Mouse (Mus musculus) liver, adult 2 months (tissue): ENCODE measurements at regions not wholly inside any gene's neighbourhood (a gene's known extent, or its start where the extent isn't known, plus 50 kb on each side); places are given as distances from the start of the nearest gene placed in this dataset.

Experiments used
- DNase-seq: peaks from one replicate; pipeline ENCODE4 v3.0.0-alpha.2; 2011; ENCODE audit warnings: low read depth, low spot score; ENCODE audit errors: extremely low read depth
- H3K27ac ChIP-seq: fragments of 200-500 bp; replicated peaks from 2 replicates; pipeline ENCODE4 v1.5.1; 2012; ENCODE audit warnings: low read depth, mild to moderate bottlenecking, control low read depth, inconsistent platforms, low read length; ENCODE audit not compliant: insufficient read depth
- H3K27me3 ChIP-seq: fragments of 200-500 bp; 2 replicates; pipeline ENCODE4 v1.6.1; 2012; ENCODE audit warnings: mild to moderate bottlenecking, moderate library complexity, low read length, inconsistent platforms; ENCODE audit not compliant: control insufficient read depth, insufficient read depth
- H3K36me3 ChIP-seq: fragments of 200-500 bp; 2 replicates; pipeline ENCODE4 v1.6.1; 2012; ENCODE audit warnings: low read length, inconsistent platforms; ENCODE audit not compliant: control insufficient read depth, insufficient read depth
- H3K4me1 ChIP-seq: fragments of 200-500 bp; 2 replicates; pipeline ENCODE4 v1.6.1; 2011; ENCODE audit warnings: low read length; ENCODE audit not compliant: control insufficient read depth, insufficient read depth
- H3K4me3 ChIP-seq: fragments of 200-500 bp; 2 replicates; pipeline ENCODE4 v1.5.1; 2011; ENCODE audit warnings: low read depth, mild to moderate bottlenecking, control low read depth, low read length, moderate library complexity; ENCODE audit not compliant: insufficient read depth
- H3K79me2 ChIP-seq: fragments of 200-500 bp; 2 replicates; pipeline ENCODE4 v1.6.1; 2012; ENCODE audit warnings: inconsistent platforms, mild to moderate bottlenecking, low read length, moderate library complexity; ENCODE audit not compliant: control insufficient read depth, insufficient read depth
- H3K9ac ChIP-seq: fragments of 200-500 bp; 2 replicates; pipeline ENCODE4 v1.6.1; 2012; ENCODE audit warnings: low read depth, mild to moderate bottlenecking, control low read depth, inconsistent platforms, low read length
- CTCF ChIP-seq: fragments of 200-500 bp; IDR thresholded peaks from 2 replicates; pipeline ENCODE4 v1.5.1; 2011; ENCODE audit warnings: low read depth, low read length, control low read depth
- POLR2A ChIP-seq: fragments of 200-500 bp; IDR thresholded peaks from 2 replicates; pipeline ENCODE4 v1.6.1; 2011; ENCODE audit warnings: low read length, control low read depth; ENCODE audit not compliant: insufficient read depth; ENCODE audit errors: extremely low read depth
- WGBS: fragments of 180-500 bp; shearing (Covaris S2); methylation state at CpG from one replicate; pipeline ENCODE4 v1.1.7; 2018; 5-methylcytosine and 5-hydroxymethylcytosine counted together

- Histone ChIP-seq H3K9ac (no peak overlapping the region), H3K4me3 (no peak overlapping the region), H3K36me3 (no peaks in the 10 kb centered on the region), H3K4me1 (peaks cover 4% of the 10 kb centered on the region), H3K79me2 (no peaks in the 10 kb centered on the region), H3K27me3 (no peaks in the 10 kb centered on the region), H3K27ac (no peak overlapping the region)
- 64% methylated on average over 7 of the region's 7 CpGs for WGBS
- DNase-seq = no peak
- TF ChIP-seq CTCF (no peak), POLR2A (no peak)
These were observed 240.9 kb downstream of the Qk start for GRCm38 (mm10) chr17:10078536-10079319.

DNA sequence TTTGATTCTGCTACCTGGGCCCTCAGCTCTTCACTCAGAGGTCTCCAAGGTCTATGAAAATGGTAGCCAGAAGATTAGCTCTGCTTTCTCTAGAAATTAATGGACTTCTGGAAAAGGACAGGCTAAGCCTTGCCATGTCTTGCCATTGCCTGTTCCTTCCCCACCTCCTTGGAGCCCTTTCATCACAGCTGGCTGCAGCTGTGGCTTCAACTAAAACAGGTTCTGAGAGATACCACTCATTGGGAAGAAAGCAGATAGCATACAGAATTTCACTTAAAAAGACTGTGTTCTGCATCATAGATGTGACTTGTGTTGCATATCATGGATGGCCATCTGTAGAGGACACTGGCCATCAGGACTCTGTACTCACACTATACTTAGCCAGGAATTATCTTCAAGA lies 246.4 kb downstream of the Qk start:
- Histone ChIP-seq H3K27me3 (no peaks in the 10 kb centered on the region), H3K27ac (no peak overlapping the region), H3K79me2 (no peaks in the 10 kb centered on the region), H3K36me3 (no peaks in the 10 kb centered on the region), H3K4me1 (no peaks in the 10 kb centered on the region), H3K9ac (no peak overlapping the region), H3K4me3 (no peak overlapping the region)
- DNase-seq = no peak
- TF ChIP-seq CTCF = no peak
- TF ChIP-seq POLR2A = no peak

GRCm38 (mm10) chr17:10069251-10069650 lies 250.4 kb downstream of the Qk start:
- Histone ChIP-seq H3K27ac (no peak overlapping the region), H3K4me1 (no peaks in the 10 kb centered on the region), H3K9ac (no peak overlapping the region), H3K79me2 (no peaks in the 10 kb centered on the region), H3K36me3 (no peaks in the 10 kb centered on the region), H3K4me3 (no peak overlapping the region), H3K27me3 (no peaks in the 10 kb centered on the region)
- WGBS = 93% methylated on average over 3 of the region's 3 CpGs
- no peak for DNase-seq
- no peak for TF ChIP-seq CTCF

- H3K4me3 ChIP-seq = no peak overlapping the region
- H3K4me1 ChIP-seq = no peaks in the 10 kb centered on the region
- H3K36me3 ChIP-seq = no peaks in the 10 kb centered on the region
- no peak for DNase-seq
- no peak overlapping the region for H3K9ac ChIP-seq
- H3K27me3 ChIP-seq = no peaks in the 10 kb centered on the region
- TF ChIP-seq POLR2A (no peak), CTCF (no peak)
- 85% methylated on average over 3 of the region's 3 CpGs for WGBS
- H3K79me2 ChIP-seq = no peaks in the 10 kb centered on the region
- no peak overlapping the region for H3K27ac ChIP-seq
These were observed 254.5 kb downstream of the Qk start for GRCm38 (mm10) chr17:10065131-10065530.

- no peaks in the 10 kb centered on the region for H3K27me3 ChIP-seq
- H3K27ac ChIP-seq = no peak overlapping the region
- TF ChIP-seq POLR2A (no peak), CTCF (no peak)
- DNase-seq = peak; percentile 37
- H3K4me3 ChIP-seq = no peak overlapping the region
- no peak overlapping the region for H3K9ac ChIP-seq
- no peaks in the 10 kb centered on the region for H3K36me3 ChIP-seq
- no peaks in the 10 kb centered on the region for H3K4me1 ChIP-seq
- H3K79me2 ChIP-seq = no peaks in the 10 kb centered on the region
- WGBS = 82% methylated on average over 8 of the region's 8 CpGs
These were observed 257.0 kb downstream of the Qk start for GRCm38 (mm10) chr17:10062546-10063100.

- Histone ChIP-seq H3K27me3 (no peaks in the 10 kb centered on the region), H3K79me2 (no peaks in the 10 kb centered on the region), H3K9ac (no peak overlapping the region), H3K4me1 (no peaks in the 10 kb centered on the region), H3K4me3 (no peak overlapping the region), H3K27ac (no peak overlapping the region), H3K36me3 (no peaks in the 10 kb centered on the region)
- no peak for DNase-seq
- WGBS = 56% methylated on average over 1 of the region's 1 CpGs
- TF ChIP-seq CTCF = no peak
- no peak for TF ChIP-seq POLR2A
These were observed 261.9 kb downstream of the Qk start for GRCm38 (mm10) chr17:10057736-10058135.
